Mouse (Mus musculus) liver, adult 2 months (tissue): ENCODE measurements around the gene Vps50.

Experiments
- CTCF ChIP-seq: fragments of 200-500 bp; IDR thresholded peaks from 2 replicates; pipeline ENCODE4 v1.5.1; 2011; ENCODE audit warnings: low read depth, low read length, control low read depth
- POLR2A ChIP-seq: fragments of 200-500 bp; IDR thresholded peaks from 2 replicates; pipeline ENCODE4 v1.6.1; 2011; ENCODE audit warnings: low read length, control low read depth; ENCODE audit not compliant: insufficient read depth; ENCODE audit errors: extremely low read depth

GRCm38 (mm10) chr6:3455944-3456536 lies 42.1 kb upstream of the Vps50 start:
- TF ChIP-seq CTCF (no peak), POLR2A (no peak)
